Comparison of ENCODE assay signal across 25 mouse cellular contexts in genomic region chr3:80396240-80396639, GRCm38 (mm10).
A peak's percentile ranks its signal among the peaks of the same experiment; 100 is the strongest.
DNase-seq lines count a peak whose midpoint lies in the region; ATAC-seq and TF ChIP-seq lines count a peak whose summit lies in the region.
"Had no signal": no experiment of that assay in that cellular context is flagged by ENCODE, and none has a peak within 500 bp of the region (broad histone marks: within the 10 kb centered on the region; RNA-seq: fewer than 3 reads in every experiment).

No protein-coding gene starts in this region.

- H3K27ac ChIP-seq in layer of hippocampus, adult 2 months, result peak overlapping the region; percentile 20; the same call in 1 of the 2 replicates
- H3K27ac ChIP-seq in forebrain, postnatal 0 days (ENCODE audit: low read depth, low read length), result no peak overlapping the region
- H3K27ac ChIP-seq: embryonic facial prominence, embryonic 12.5 days; heart, adult 2 months; intestine, embryonic 15.5 days; limb, embryonic 15.5 days; liver, embryonic 15.5 days; macrophage; stomach, postnatal 0 days had no signal

- H3K36me3 ChIP-seq in forebrain, postnatal 0 days (ENCODE audit: insufficient read depth), result no peaks in the 10 kb centered on the region
- H3K36me3 ChIP-seq: embryonic facial prominence, embryonic 12.5 days; intestine, embryonic 15.5 days; limb, embryonic 15.5 days; liver, embryonic 15.5 days had no signal

- no peaks in the 10 kb centered on the region for H3K27me3 ChIP-seq in forebrain, postnatal 0 days (ENCODE audit: insufficient read depth, low read length)
- H3K27me3 ChIP-seq: embryonic facial prominence, embryonic 12.5 days; intestine, embryonic 15.5 days; limb, embryonic 15.5 days; liver, embryonic 15.5 days had no signal

- WGBS in forebrain, postnatal 0 days, result 19% methylated on average over 4 of the region's 4 CpGs

- H3K9ac ChIP-seq in forebrain, postnatal 0 days, result no peak overlapping the region
- H3K9ac ChIP-seq: embryonic facial prominence, embryonic 12.5 days; intestine, embryonic 15.5 days; limb, embryonic 15.5 days; liver, embryonic 15.5 days had no signal

- peak; percentile 72 for ATAC-seq in forebrain, postnatal 0 days
- ATAC-seq: intestine, embryonic 15.5 days; Patski had no signal

- no peak overlapping the region for H3K4me2 ChIP-seq in forebrain, postnatal 0 days (ENCODE audit: low read depth)
- H3K4me2 ChIP-seq: embryonic facial prominence, embryonic 12.5 days; intestine, embryonic 15.5 days; limb, embryonic 15.5 days; liver, embryonic 15.5 days had no signal

- H3K4me3 ChIP-seq in layer of hippocampus, adult 2 months, result no peak overlapping the region
- no peak overlapping the region for H3K4me3 ChIP-seq in forebrain, postnatal 0 days (ENCODE audit: low read depth, low read length)
- H3K4me3 ChIP-seq: embryonic facial prominence, embryonic 12.5 days; erythroblast, embryonic 14.5 days; heart, adult 2 months; intestine, embryonic 15.5 days; limb, embryonic 15.5 days; liver, embryonic 15.5 days had no signal

- H3K9me3 ChIP-seq in forebrain, postnatal 0 days (ENCODE audit: low read length), result no peaks in the 10 kb centered on the region
- H3K9me3 ChIP-seq: embryonic facial prominence, embryonic 12.5 days; intestine, embryonic 15.5 days; limb, embryonic 15.5 days; liver, embryonic 15.5 days had no signal

- no peak for TF ChIP-seq CTCF in layer of hippocampus, adult 2 months (conservative IDR thresholded peaks at IDR 0.05)
- no peak for TF ChIP-seq CTCF in forebrain, postnatal 0 days (IDR thresholded peaks at IDR 0.05; ENCODE audit: low read depth)

- peaks cover 4% of the 10 kb centered on the region; the same call in 1 of the 2 replicates for H3K4me1 ChIP-seq in forebrain, postnatal 0 days (ENCODE audit: insufficient read depth)
- H3K4me1 ChIP-seq: embryonic facial prominence, embryonic 12.5 days; intestine, embryonic 15.5 days; limb, embryonic 15.5 days; liver, embryonic 15.5 days had no signal

- peak; percentile 50 to 52 for DNase-seq in cerebellum, postnatal 10 days
- DNase-seq in cerebellum, adult 11 months, result no peak
- no peak for DNase-seq in layer of hippocampus, adult 2 months (ENCODE audit: low spot score in 2 of 2)
- no peak for DNase-seq in layer of hippocampus, postnatal 36 days
- peak; percentile 27 for DNase-seq in forebrain, postnatal 0 days
- DNase-seq in spleen, postnatal 14 days (ENCODE audit: low spot score in 2 of 2), result no peak
- no peak for DNase-seq in adrenal gland, postnatal 14 days
- no peak for DNase-seq in layer of hippocampus, adult 18-20 months (ENCODE audit: low spot score in 2 of 2)
- DNase-seq: adrenal gland, postnatal 10 days; cerebellum, adult 8-10 months; gastrocnemius, postnatal 14 days; heart, adult 2 months; heart, postnatal 36 days; kidney, adult 9 months; kidney, postnatal 25 days; right cerebral cortex, postnatal 4 days; thymus, postnatal 14 days had no signal

Comparison
In these comparisons a context has a peak if more than half of its experiments do, and no peak if none do; other contexts are left out.
1. DNase-seq: peak in cerebellum, postnatal 10 days (2 of 2) and forebrain, postnatal 0 days (single experiment); none in cerebellum, adult 11 months (single experiment), layer of hippocampus, adult 2 months (0 of 2), layer of hippocampus, postnatal 36 days (0 of 2), spleen, postnatal 14 days (0 of 2), adrenal gland, postnatal 14 days (single experiment) and layer of hippocampus, adult 18-20 months (0 of 2).